In the genomic region with DNA sequence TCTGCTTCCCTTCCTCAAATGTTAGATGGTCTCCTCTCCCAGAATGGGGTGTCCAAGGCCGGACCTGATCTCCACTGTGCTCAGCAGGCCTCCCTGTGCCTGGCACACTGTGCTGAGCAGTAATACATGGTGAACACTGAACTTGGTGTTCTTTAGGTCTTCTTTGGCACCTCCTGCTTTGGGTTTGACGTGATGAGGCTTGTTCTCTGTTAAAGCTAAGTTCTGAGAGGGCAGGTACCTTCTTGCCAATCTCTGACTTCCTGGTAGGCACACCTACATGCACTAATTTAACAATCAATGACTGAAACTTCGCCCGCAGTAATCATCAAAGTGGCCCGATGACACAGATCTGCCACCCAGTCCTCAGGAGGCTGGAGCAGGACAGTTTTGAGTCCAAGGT, we compare ENCODE assay signal across 18 mouse cellular contexts.
"Had no signal": no experiment of that assay in that cellular context is flagged by ENCODE, and none has a peak within 500 bp of the region (broad histone marks: within the 10 kb centered on the region; RNA-seq: fewer than 3 reads in every experiment).

No protein-coding gene starts in this region.

- H3K9ac ChIP-seq: heart, embryonic 15.5 days; hindbrain, embryonic 14.5 days; kidney, embryonic 15.5 days; limb, embryonic 15.5 days; liver, embryonic 13.5 days had no signal

- H3K36me3 ChIP-seq: heart, embryonic 13.5 days; heart, embryonic 15.5 days; kidney, embryonic 15.5 days; limb, embryonic 13.5 days; limb, embryonic 15.5 days; liver, embryonic 13.5 days had no signal

- DNase-seq: gastrocnemius, postnatal 14 days; gastrocnemius, postnatal 36 days; heart, adult 18-20 months; heart, postnatal 14 days; kidney, adult 11 months; kidney, adult 2 months; kidney, adult 9 months; kidney, postnatal 14 days; layer of hippocampus, adult 9-11 months; layer of hippocampus, postnatal 36 days; liver, embryonic 13.5 days had no signal

- H3K27me3 ChIP-seq: heart, embryonic 13.5 days; heart, embryonic 15.5 days; kidney, embryonic 15.5 days; limb, embryonic 13.5 days; limb, embryonic 15.5 days; liver, embryonic 13.5 days had no signal

- H3K27ac ChIP-seq: hindbrain, embryonic 14.5 days; kidney, embryonic 15.5 days; kidney, postnatal 0 days; limb, embryonic 13.5 days; liver, embryonic 13.5 days had no signal

- H3K9me3 ChIP-seq: heart, embryonic 13.5 days; heart, embryonic 15.5 days; kidney, embryonic 15.5 days; limb, embryonic 13.5 days; limb, embryonic 15.5 days; liver, embryonic 13.5 days had no signal

- H3K4me3 ChIP-seq: limb, embryonic 15.5 days; liver, embryonic 13.5 days had no signal
